Mouse (Mus musculus): ENCODE measurements around the gene Nptx1.

Nptx1 gene

DNA sequence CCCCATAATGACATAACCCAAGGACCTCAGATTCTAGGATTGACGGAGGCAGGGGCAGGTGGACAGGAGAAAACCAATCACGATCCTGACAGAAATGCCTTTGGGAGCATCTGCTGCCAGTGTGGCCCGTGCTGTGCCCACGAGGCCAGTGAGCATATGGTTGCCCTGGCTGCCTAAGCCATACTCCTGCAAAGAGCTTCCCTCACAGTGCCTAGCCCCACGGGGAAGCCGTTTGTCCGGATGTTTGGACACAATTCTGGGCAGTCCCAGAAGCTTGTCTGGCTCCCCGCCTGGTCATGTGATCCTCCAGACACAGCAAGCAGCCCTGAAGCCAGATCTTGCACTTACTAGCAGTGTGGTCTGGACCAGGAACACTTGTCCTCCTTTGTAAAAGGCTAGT lies 24.8 kb downstream of the Nptx1 start:
- no peak for DNase-seq (ENCODE audit: low spot score in 2 of 2)

DNA sequence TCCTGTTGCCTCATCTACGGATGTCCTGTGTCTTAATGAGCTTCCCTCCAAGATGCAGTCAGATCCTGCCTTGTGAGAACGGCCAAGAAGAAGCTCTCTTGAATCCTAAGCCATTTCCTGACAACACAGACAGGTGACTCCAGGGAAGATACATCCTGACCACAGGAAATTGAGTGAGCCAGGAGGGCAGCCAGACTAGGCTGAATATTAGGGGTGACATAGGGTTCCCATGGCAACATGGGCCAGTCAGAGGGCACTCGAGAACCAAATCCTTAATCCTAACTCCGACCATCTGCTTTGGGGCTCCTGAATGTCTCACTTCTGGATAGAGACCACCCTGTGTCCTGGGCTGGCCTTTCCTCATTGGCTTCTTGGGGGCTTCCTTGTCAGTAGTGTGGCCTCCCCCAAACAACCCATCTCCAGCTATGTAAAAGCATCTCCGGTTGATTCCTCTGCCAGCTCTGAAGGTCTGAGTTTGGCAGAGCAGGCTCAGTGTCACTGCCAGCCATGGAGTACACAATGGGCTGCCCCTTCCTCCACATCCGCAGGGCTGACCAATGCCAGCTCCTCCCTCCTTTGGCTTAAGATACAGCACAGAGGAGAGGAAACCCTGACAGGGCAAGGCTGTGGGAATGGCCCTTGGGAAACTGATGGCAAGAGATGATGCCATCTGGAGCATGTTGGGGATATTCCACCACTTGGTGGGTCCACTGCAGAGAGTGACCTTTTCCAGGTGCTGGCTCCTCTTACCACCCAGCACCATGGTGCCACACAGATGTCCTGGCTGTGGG lies 25.4 kb downstream of the Nptx1 start:
- DNase-seq (ENCODE audit: low spot score in 2 of 2): no peak

DNA sequence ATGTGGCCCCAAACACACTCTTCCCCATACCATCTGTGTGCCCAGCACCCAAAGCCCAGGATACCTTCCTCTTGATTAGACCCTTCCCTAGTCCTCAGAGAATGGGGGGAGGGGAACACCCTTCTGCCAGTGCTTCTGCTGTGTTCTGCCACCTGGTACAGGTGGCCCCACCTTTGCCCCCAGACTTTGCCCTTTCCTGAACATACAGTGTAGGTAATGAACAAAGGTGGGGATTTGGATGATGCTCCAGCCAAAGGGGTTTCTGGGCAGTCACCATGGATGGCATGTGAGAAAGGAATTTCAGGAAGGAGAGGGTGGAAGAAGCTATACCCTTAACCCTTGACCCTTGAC lies 26.9 kb downstream of the Nptx1 start:
- DNase-seq (ENCODE audit: low spot score in 2 of 2): no peak

DNA sequence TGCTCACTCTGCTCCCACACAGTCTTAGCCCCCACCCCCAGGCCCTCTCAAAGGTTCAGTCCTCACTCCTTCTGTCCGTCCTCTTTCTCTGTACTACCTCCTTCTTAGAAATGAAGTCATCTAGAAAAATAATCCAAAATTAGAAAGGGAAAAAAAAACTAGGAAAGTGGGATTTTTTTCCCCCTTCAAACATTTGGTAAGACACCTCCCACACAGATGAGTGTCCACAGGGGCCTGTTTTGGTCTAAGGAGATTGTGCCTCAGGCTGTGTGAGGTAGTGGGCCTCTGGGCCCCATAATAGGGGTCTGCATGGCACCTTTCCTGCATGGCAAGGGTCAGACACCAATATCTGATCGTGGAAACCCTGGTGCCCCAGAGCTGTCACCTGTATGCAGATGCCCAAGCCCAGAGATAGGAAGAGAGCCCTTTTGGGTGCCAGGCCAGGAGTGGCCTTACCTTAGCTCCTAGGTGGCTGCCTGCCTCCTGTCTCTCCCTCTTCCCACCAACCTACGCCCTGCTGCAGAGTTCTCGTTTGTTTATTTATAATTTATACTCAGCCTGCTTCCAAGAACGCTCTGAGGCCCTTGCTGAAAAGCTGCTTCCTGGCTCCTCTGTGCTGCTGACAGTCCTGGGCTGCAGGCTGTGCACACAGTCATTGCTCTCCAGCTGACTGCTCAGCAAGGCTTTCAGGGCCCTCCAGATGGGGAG lies 27.4 kb downstream of the Nptx1 start:
- DNase-seq (ENCODE audit: low spot score in 2 of 2): no peak

DNA sequence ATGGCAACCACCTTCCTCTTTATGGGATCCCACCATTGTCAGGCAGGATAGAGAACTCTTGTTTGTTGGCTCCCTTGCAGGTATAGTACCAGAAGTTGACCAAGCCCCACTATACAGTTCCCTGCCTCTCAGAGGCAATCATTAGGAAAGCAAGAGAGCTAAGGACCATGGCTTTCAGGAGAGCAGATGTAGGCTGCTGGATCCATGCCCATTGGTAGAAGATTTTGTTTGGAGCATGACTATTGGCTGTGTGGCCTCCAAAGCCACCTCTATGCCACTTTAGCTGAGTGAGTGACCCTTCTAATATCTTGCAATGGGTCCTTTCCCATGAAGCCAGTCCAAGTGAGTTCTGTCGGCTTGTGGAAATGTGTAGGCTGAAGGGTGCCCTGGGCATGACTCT lies 28.2 kb downstream of the Nptx1 start:
- no peak for DNase-seq (ENCODE audit: low spot score in 2 of 2)

DNA sequence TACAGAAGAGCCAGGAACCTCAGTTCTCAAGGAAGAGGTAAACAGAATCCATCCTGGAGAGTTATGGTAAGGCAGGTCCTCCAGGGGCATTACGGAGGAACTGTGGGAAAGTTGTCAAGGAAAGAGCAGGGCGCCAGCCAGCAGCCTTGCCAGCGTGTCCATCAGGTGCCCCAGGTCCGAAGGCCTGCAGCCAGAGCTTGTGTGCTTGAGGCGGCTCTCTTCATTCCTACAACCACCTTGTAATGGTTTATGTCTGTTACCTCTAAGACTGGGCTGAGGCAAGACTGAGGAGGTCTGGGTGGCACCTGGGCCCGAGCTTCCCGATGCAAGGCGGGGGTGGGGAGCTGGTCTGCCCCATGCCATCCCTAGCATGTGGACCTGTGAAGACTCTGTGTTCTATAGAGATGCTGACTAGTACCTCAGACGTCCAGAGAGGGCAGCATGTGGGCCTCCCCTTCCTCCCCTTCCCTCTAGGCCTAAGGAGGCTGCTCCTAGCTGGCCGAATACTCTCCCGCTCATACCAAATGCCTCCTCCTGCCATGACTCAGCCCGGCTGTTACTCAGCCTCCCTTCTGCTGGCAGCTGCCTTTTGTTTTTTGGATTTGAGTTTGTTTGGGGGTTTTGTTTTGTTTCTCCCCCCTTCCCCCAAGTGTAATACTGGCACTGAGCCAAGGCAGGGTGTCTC lies 30.7 kb downstream of the Nptx1 start:
- DNase-seq (ENCODE audit: low spot score in 2 of 2): no peak

DNA sequence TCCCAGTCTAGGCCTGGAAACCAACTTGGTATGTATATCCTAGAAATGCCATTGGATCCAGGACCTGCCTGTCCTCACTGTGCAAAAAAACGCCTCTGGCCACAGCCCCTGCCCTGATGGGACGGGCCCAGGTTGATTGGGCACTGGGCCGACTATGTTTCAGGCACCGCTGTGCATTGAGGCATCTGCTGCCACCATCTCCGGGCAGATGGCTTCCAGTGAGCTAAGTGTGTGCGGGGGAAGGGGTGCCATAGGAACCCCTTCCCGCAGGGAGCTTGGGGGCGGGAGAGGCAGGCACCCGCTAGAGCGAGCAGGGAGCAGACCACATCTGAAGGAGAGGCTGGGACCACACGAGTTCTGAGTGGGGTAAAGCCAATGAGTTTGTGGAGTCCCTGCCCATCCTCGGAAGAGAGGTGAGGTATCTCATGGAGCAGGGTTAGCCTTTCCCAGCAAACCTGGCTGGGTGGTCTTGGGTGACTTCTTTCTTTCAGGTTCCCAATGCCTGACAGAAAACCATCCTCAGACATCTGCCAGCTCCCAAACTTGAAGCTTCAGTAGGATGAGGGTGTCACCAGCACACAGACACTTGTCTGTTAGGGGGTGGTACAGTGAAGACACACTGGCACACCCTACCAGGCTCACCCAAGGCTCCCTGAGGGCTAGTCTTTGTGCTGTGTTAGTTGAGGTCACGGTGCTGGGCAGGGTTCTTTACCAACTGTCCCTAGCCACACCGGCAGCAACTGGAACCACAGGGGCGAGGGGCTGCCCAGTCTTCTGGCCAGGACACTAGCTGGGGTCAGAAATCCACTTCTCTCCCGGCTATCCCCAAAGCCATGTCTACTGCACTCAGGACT lies 31.5 kb downstream of the Nptx1 start:
- DNase-seq (ENCODE audit: low spot score in 2 of 2): peak in 1 of 2 experiments; percentile 53

DNA sequence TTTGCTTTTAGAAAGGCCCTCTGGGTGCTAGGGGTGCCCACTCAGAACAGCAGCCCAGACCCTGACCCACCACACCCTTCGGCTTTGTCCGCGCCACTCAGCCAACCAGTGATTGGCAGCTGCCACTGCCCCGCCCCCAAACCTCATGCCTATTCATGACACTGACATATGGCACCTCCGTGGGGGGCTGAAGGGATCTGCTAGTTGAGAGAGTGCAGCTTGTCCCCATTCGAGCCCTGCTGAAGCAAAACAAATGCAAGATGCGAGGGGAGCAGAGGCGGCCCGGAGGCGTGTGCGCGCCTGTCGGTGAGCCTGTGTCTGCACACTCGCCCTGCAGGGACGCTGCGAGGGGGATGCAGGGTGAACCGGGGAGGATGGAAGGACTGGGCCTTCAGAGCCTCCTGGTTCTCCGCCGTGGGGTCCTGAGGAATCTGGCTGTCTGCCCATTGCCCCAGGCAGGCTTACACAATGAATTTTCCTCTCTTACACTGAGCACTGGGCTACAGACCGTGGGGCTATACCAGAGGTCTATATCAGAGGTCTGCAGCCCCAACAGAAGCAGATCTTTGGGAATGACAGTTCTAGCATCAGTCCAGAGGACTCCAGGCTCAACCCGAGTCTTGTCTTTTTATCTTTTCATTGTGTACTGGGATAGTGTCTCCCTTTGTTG lies 32.5 kb downstream of the Nptx1 start:
- peak in 1 of 2 experiments; percentile 52 for DNase-seq (ENCODE audit: low spot score in 2 of 2)

DNA sequence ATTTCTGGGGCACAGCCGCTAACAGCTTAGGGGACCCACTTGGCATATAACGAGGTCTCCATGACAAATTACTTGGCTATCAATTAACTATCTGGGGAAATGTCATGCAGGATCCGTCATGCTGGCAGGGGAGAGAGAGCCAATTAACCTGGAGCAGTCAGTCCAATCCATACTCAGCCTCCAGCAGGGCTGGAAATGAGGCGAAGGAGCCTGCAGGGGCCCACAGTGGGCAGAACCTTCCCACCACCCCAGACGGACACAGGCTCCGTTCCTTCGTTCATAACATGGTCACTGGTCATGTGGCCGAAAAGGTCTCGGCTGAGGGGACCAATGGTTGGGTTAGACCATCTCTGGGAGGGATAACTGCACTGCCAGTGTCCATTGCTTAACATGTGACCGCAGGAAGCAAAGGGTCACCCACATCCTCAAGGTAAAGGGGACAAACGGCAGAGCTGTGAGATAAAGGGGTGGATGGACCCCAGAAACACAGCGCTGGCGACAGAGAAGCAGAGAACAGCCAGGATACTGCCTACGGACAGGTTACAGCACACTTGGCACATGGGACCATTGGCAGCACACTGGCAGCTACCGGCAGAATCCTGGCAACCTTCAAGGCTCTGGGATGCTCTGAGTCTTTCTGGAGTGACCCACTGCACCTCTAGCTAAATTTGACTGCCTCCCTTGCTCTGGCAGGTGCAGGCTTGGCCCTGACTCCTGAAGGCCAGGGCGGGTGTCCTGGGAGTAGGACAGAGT lies 33.3 kb downstream of the Nptx1 start:
- no peak for DNase-seq (ENCODE audit: low spot score in 2 of 2)

DNA sequence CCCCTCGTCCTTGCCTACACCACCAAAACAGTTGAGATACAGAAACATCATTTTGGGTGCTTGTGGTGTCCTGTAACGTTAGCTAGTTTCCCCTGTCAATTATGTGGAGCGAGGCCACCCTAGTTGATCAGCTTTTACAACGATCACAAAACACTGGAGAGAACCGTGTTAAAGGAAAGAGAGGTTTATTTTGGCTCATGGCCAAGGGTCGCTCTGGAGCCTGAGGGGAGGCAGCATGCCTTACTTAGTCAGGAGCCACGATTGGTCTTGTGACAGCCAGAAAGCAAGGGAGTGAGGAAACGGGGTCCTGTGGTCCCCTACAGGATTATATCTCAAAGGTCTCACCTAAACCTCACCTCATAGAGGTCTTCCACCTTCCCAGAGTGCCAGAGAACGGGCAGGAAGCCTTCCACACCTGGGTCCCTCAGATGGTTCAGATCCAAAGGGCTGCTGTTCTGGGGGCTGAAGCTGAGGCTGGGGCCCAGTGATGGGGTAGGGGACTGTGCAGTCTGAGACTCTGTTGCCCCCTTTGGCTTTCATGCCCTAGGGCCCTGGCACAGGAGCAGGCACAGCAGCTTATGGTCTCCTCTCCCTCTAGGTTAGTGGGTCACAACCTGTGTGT lies 34.4 kb downstream of the Nptx1 start:
- DNase-seq (ENCODE audit: low spot score in 2 of 2): no peak

DNA sequence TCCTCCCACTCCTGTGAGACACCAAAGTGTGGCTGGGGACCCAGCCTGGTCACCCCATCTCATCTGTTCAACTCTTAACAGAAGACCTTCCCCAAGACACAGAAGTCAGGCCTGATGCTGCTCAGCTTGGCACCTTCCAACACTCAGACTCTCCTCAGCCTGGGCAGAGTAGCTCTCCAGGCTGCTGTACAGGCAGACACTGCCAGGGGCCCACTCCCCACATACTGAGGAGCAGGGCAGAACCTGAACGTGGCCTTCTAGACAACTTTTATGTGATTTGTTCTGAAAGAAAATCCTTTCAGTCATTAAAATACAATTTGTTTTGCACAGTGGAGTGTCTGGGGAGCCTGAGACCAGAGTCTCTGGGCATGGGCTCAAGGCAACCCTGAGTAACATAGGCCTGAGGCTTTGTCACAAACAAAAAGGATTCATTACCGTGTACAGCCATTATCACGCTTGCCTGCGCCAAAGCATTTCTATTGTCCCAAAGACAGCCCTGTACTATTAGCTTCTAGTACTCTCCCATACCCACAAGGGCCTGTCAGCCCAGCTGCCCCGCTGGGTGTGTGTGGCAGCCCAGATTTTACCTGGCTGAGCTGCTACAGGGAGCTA lies 38.3 kb downstream of the Nptx1 start:
- DNase-seq (ENCODE audit: low spot score in 2 of 2): no peak

DNA sequence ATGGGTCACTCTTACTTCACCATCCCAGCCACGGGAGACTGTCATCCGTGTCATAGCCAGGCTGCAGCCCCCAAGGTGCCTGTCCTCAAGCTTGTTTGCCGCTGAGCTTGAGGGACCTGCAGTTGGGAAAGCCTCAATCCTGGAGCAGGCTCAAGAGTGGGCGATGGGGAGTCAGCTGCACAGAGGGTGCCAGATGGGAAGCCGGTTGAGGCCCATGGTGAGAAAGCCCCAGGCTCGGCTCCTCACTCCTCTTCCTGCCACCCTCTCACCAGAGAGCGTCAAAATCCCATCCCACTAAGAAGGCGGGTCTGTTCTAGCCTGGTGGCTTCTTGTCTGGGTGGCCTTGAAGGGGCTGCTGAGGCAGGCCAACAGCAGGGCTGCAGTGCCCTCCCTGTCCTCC lies 39.8 kb downstream of the Nptx1 start:
- DNase-seq (ENCODE audit: low spot score in 2 of 2): no peak

DNA sequence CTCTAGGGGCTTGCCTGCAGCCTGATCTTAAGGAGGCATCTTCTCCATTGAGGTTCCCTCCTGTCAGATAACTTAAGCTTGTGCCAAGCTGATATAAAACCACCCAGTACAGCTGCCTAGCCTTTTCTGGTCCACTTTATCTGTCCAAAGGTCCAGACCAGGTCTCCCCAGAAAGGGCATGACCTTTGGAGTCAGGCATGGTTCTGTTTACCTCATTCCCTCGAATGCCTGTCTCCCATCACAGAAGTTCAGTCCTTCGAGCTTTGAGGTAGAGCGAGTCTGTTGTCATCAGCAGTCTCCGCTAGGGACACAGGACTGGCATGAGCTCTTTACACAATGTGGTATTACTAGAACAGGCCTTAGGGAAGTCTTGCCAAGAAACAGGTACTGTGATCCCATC lies 41.2 kb downstream of the Nptx1 start:
- no peak for DNase-seq (ENCODE audit: low spot score in 2 of 2)

DNA sequence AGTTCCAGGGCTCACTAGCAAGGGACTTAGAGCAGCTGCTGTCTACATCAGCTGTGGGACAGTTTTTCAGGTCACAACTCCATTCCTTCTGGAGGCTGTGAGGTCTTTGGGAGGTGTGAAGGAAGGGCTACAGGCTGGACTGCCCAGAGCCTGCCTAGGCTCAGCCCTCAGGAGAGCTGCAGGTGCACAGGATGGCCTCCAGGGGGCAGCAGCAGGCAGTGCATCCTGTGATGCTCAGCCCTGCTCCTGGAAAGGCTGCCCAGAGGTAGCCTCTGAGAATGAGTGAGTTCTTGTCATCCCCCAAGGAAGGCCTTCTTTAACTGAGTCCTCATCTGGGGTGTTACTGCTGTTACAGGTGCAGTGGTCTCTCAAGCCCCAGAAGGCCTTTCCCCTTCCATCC lies 43.9 kb downstream of the Nptx1 start:
- DNase-seq (ENCODE audit: low spot score in 2 of 2): peak in 1 of 2 experiments; percentile 69

DNA sequence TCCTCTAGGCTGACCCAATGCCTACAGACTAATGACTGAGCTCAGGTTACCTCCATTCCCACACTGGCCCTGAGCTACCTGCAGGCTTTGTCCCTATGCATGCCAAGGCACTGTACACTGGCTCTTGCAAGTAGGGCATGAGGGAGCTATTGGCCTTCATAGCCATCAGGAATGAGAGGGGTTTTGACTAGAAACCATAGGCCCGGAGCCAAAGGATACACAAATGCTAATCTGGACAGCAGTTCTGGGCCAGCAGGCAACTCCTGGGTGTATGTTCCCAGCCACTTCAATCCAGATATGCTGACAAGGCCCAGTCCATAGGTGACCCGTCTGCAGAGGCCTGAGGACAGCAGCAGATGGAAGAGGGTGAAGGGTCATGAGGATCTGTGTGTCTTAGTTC lies 47.5 kb downstream of the Nptx1 start:
- DNase-seq (ENCODE audit: low spot score in 2 of 2): no peak

DNA sequence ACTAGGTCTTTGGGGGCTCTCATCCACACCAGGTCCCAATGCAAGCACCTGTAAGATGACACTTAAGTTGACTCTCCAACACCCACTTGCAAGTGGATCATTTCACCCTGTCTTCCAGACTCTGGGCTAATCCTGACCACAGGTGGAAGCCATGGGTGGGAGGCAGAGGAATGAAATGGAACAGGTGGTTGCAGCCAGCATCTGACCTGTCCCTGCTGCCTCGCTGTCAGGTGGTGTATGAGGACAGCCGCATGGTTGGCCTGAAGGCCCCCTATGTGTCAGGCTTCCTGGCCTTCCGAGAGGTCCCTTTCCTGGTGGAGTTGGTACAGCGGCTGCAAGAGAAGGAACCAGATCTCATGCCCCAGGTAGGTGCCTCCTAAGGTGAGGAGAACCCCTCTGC lies 48.3 kb downstream of the Nptx1 start:
- DNase-seq (ENCODE audit: low spot score in 2 of 2): no peak

DNA sequence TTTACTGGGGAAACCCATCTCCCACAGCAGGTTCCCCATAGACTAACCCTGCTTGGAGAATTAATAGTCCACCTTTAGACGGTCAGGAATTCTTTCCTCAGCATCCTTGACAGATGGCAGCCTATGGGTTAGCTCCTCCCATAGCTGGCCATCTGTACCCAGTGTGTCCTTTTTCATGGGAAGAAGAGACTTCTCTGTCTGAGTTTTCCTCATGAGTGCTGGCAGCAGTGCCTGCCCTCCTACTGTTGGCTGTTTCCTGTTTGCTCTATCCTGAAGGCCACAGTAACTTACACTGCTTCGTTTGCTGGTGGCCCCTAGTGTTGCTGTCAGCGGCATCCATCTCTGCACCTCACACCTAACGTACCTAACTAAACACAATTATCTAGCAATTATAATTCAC lies 50.1 kb downstream of the Nptx1 start:
- no peak for DNase-seq (ENCODE audit: low spot score in 2 of 2)

DNA sequence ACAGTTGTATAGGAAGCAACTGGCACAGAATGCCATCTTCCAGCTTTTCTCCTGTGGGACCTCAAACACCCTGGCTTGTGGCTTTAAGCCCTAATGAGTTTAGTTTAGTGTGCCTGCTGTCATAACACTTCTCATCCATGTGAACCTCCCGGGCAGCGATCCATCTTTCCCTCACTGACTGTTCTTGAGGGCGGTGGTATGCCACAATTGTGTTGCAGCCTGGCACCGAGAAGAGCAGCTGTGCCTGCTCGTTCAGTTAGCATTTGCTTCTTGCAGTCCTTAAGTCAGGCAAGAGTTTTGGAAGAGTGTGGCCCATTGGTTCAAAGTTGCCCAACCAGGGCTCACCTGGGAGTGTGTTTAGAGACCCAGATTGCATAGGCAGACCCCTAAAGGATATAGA lies 51.4 kb downstream of the Nptx1 start:
- no peak for DNase-seq (ENCODE audit: low spot score in 2 of 2)

DNA sequence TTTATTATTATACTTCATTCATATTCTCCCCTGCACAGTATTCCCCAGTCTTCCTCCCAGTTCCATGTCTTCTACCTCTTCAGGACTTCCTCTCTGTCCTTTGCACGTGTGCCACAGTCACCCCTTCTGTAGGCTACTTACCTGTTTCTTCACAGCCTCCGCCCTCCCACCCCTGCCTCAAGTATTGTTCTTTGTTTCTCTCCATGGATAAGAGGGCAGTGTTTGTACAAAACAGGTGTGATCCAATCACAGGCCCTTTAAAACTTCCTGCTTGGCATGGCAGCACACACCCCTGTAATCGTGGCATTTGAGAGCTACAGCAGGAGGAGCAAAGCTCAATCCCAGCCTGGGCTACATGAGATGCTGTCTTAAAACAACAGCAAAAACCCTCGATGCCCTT lies 54.0 kb downstream of the Nptx1 start:
- no peak for DNase-seq (ENCODE audit: low spot score in 2 of 2)

DNA sequence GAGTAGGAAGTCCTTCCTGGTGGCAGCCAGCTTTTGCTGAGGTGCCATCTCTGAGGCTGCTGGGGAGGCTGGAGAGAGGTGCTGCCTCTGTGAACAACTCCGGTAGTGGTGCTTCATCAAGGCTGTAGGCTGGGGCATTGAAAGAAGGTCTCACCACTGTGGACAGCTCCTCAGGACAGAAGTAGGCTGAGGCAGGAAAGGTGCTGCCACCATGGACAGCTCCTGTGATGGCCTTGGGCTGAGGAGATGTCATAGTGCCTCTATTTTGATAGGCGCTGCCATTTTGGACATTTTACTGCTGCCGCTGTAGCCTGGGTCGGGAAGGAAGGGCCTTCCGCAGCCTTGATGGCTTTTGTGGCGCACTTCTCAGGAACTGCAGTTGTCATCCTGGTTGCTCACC lies 54.7 kb downstream of the Nptx1 start:
- no peak for DNase-seq (ENCODE audit: low spot score in 2 of 2)
